Mouse (Mus musculus) right cerebral cortex, adult 18-20 months (tissue): ENCODE data around the gene Tpte.

Experiments
- DNase-seq: peaks from one replicate; pipeline ENCODE4 v3.0.0; 2022; ENCODE audit warnings: mixed read lengths

Gene Tpte

GRCm38 (mm10) chr8:22380934-22381333, 97.7 kb downstream of the Tpte start:
- peak; percentile 32 for DNase-seq

DNA sequence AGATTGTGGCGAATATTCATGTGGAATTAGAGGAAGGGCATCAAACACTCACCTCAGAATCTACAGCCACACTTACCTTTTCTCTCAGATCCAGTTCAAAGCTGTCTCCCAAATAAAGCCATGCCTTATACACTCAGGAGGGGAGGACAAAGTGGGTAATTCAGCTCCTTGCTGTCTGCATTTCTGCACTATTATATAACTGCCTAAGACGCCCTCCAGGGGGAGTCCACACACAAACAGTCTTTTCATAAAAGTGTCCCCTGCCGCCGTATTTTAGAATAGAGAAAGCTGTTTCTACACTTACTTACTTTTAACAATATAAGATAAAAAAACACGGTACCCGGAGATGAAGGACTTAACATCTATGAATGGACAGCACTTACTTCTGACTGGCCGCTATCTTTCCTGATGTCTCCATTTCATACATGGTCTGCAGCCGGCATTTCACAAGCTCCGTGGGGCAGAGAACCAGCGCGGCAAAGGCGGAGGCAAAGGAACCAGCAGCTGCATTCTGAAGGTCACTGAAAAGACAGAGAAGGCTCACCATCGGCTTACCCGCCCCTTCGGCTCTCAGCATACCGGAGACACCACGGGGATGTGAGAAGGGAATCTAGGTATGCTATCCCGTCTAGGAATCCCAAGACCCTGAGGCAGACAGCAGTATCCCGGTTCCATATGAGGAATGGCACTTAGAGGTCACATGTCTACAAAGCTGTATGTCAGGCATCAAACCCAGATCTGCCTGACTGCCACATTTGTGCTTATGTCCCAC, 99.8 kb downstream of the Tpte start:
- no peak for DNase-seq

- DNase-seq = no peak
Observed at GRCm38 (mm10) chr8:22385158-22385557, 101.9 kb downstream of the Tpte start.

DNA sequence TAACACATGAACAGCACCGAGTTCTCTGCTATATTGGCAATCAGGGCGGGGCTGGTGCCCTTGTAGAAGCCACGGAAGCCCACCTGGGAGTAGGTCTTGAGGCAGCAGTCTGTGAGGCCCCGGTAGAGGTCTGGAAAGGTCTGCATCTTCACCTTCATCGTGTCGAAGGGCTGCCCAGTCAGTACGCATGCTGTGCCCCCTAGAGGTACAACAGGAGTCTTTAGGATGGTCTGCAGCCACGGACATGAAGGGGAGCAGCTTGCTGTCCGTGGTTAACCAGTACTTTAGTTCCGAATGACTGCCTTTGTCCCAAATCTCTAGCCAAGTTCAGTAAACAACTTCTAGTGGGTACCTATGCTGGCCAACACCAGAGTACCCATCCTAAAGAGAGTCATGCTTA, 106.6 kb downstream of the Tpte start:
- no peak for DNase-seq

- no peak for DNase-seq
Observed at GRCm38 (mm10) chr8:22390766-22391463, 107.7 kb downstream of the Tpte start.

GRCm38 (mm10) chr8:22394471-22394870, 111.2 kb downstream of the Tpte start:
- no peak for DNase-seq

DNA sequence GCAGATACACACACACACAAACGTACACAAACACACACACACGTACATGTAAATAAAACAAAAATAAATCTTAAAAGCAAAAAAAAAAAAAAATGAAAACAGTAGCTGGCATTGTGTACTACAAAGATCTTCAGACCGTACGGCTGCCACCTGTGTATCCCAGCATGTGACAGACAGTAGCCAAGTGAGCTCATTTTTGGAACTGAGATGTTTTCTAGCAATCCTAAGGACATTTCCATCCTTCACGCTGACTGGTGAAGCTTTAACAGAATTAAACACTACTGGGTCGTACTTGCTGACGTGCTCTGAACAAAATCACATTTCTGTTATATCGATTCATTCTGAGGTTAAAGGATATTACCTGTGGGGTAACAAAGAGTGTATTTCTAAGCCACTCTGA, 112.0 kb downstream of the Tpte start:
- no peak for DNase-seq

GRCm38 (mm10) chr8:22397811-22398141, 114.5 kb downstream of the Tpte start:
- DNase-seq = no peak

DNA sequence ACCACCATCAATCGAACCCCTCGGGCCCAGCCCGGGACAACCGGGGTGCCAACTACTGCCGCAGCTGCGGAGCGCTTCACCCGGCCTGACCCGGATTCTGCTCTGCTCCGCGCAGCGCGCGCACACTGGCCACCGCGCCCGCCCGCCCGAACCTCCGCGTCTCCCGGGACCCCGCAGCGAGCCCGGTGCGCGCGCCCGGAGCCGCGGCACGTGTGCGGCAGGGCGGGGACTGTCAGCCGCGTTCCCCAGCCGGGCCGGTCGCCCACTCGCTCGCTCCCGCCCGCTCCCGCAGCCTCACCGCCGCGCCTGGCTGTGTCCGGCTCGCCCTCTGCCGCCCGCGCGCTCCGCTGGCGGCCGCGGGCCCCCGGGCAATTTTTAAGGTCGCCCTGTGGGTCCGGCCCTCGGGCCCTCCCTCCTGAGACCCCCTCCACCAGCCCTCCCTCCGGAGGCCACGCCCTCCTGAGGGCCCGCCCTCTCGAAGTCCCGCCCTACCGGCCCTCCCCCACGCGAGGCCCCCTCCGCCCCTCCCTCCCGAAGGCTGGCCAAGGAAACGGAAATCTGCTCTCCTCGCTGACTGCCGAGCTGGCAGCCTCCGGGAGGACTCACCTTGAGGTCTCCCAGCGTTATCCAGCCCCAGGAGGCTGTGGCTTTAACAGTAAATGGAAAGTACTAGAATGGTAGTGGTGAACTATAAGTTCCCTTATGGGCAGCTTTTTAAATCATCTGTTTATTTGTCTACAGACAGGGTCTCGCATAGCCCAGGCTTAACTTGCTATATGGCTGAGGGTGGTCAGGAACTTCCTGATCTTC, 115.1 kb downstream of the Tpte start, which contains the start of gene Slc25a15:
Gene Slc25a15 (minus strand): TSS at position 456 of the 810 bp plus-strand sequence.
- peak; percentile 88 for DNase-seq

DNA sequence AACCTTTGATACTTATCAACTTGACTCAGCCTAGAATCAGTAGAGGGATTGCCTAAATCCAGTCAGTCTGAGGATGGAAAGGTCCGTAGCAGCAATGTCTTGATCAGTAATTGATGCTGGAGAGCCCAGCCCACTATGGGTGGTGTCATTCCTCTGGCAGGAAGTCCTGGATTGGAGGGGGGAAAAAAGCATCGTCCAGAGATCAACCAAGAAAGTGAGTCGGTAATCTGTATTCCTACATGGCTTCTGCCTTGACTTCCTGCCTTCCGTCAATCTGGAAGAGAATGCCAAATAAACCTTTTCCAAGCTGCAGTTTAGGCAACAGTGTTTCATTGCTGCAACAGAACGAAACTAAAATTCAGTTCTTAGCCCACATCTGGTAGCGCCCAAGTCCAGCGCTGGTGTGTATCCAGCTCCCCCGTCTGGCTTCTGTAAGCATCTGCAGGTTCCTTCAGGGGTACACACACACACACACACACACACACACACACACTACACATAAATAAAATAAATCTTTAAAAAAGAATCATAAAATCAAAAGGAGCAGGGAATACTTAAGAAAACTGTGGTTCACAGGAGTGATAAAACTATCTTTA, 116.1 kb downstream of the Tpte start:
- DNase-seq = no peak

DNA sequence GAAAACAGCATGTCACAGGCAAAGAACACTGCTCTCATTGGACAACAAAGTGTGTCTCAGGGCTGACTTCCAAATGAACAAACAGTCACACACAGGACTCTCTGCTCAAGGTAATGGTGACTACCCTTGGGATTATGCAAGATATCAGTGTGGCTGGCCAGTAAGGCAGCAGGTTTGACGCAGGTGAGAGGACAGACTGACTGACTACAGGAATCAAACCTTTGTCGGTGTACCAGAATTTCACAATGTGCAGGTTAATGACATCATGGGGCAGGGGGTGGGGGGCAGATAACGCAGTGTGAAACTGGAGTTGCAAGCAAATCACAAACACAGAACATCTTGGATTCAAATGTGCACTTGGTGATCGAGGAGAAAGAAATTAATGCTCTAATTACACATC, 117.4 kb downstream of the Tpte start:
- no peak for DNase-seq

DNA sequence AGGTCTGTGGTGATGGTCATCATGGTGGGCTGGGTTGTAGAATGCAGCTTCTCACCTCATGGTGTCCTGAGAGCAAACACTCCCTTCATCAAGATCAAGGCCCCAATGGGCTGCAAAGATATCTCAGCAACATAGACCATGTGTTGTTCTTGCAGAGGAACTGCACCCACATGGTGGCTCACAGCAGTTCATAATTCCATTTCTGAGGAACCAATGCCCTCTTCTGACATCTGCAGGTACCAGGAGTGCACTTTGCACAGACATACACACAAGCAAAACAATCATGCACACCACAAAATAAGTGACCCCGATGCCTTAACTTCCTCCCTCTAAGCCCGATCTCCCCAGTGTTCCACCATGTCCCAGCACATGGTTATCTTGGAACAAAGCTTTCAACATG, 120.0 kb downstream of the Tpte start:
- DNase-seq = no peak

DNA sequence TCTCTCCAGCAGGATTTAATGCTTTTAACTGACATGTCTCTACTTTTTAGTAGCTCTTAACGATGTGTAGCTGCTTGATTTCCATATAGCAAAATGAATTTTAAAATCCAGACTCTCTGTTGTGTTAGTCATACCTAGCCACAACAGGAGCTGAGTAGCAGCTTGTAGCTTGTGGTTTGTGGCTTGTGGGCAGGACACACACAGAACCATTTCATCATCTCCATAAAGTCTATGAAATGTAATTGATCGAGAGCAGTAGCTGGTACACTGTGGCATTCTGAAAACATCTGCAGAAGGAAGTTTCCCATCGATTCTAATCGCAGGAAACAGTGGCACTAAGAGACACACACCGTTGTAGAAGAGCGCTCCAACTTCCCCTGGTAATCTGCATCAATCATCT, 122.5 kb downstream of the Tpte start:
- no peak for DNase-seq

GRCm38 (mm10) chr8:22410688-22411281, 127.5 kb downstream of the Tpte start:
- no peak for DNase-seq

GRCm38 (mm10) chr8:22411282-22411702, 128.1 kb downstream of the Tpte start, which contains the start of gene Mrps31:
Gene Mrps31, plus strand, starts transcription at chr8:22411361.
- DNase-seq = peak; percentile 88

- no peak for DNase-seq
Observed at GRCm38 (mm10) chr8:22411971-22412370, 128.7 kb downstream of the Tpte start.
